Mouse (Mus musculus) embryonic fibroblast, embryonic 13.5 days (primary cell): Measurements from ENCODE around the gene Rpp38. TPM values are rescaled to one million over a fixed set of nuclear protein-coding genes. Genes with fewer than 3 reads are reported as not detected.

Experiments
- H3K27ac ChIP-seq: 2 replicates; pipeline ENCODE4 v1.5.1; 2012; ENCODE audit warnings: low read length, control low read depth, inconsistent platforms; ENCODE audit not compliant: insufficient read depth
- H3K4me1 ChIP-seq: 2 replicates; pipeline ENCODE4 v1.6.1; 2011; ENCODE audit warnings: low read length; ENCODE audit not compliant: control insufficient read depth, insufficient read depth
- H3K4me3 ChIP-seq: 2 replicates; pipeline ENCODE4 v1.5.1; 2011; ENCODE audit warnings: mild to moderate bottlenecking, control low read depth, low read length; ENCODE audit not compliant: insufficient read depth
- CTCF ChIP-seq: IDR thresholded peaks from 2 replicates; pipeline ENCODE4 v1.5.1; 2011; ENCODE audit warnings: mild to moderate bottlenecking, control low read depth, low read length, moderate library complexity, borderline replicate concordance; ENCODE audit not compliant: insufficient read depth
- POLR2A ChIP-seq: IDR thresholded peaks from 2 replicates; pipeline ENCODE4 v1.6.1; 2011; ENCODE audit warnings: low read depth, mild to moderate bottlenecking, control low read depth, low read length, moderate library complexity
- polyA plus RNA-seq: library from polyadenylated mRNA; stranded (reverse); fragments of >200 nt; gene quantifications from 2 replicates; pipeline ENCODE4 v1.2.4, GENCODE M21; 2011; ENCODE audit warnings: low read depth; ENCODE audit not compliant: missing spikeins, insufficient read length

Rpp38 gene
- polyA plus RNA-seq, 1 experiment = 13.7 TPM

DNA sequence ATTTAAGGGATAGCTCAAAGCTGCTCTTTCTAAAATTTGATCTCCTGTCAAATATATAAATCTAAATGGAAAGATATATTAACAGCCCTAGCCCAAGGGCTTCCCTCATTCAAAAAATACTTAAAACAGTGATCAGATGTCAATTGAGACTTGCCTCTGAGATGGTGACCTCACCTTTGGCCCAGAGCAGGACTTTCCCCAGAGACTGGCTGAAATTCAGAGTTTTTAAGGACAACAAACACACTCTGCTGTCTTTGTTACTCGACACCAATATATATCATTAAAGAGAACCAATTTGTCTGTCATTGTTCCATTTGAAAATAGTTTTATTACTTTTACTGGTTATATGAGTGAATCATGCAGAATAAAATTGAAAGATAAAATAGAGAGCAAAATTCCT, 42.9 kb downstream of the Rpp38 start:
- TF ChIP-seq CTCF = no peak
- TF ChIP-seq POLR2A = no peak
- H3K4me3 ChIP-seq = no peak overlapping the region
- H3K27ac ChIP-seq = no peak overlapping the region
- H3K4me1 ChIP-seq = no peaks in the 10 kb centered on the region

DNA sequence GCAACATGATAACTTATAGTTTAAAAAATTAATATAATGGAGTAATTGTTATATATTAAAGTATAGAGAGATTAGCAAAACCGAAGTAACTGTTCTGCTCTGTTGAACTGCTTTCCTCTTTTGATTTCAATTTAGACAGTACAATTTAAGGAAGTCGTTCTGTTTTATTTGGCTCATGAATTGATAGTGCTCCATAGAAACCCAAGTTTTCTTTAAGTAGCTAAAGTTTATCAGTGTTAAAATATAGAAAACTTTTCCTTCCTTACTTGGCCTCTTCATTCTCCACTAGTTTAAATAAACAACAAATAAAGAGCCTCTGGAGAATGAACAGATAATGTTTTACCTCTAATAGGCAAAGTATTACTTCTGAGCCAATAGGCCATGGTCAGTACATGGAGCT, 46.2 kb downstream of the Rpp38 start:
- H3K4me3 ChIP-seq = no peak overlapping the region
- H3K4me1 ChIP-seq = 0 out of 2 replicates have a peak, but pooled peaks cover 5% of the 10 kb centered on the region
- TF ChIP-seq CTCF = no peak
- no peak for TF ChIP-seq POLR2A
- H3K27ac ChIP-seq = no peak overlapping the region

DNA sequence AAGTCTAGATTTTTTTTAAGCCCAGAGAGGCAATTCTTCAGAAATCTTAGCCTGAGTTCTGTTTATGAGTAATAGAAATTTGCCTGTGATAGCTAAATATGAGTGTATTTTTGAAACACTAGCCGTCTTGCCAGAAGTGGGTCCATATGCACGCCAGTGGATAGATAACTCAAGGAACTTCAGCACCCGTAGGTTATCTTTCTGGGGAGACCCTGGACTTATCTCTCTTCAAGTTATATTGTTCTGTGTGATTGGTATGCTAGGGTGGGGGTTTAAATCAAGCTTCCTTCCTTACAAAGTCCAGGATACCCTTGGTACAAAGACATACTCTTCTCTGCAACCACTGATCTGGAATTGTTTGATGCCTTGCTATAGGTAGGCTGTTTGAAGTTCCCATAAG, 46.7 kb downstream of the Rpp38 start:
- no peak overlapping the region for H3K27ac ChIP-seq
- TF ChIP-seq CTCF (no peak), POLR2A (no peak)
- 0 out of 2 replicates have a peak, but pooled peaks cover 5% of the 10 kb centered on the region for H3K4me1 ChIP-seq
- H3K4me3 ChIP-seq = peak overlapping the region; percentile 66

DNA sequence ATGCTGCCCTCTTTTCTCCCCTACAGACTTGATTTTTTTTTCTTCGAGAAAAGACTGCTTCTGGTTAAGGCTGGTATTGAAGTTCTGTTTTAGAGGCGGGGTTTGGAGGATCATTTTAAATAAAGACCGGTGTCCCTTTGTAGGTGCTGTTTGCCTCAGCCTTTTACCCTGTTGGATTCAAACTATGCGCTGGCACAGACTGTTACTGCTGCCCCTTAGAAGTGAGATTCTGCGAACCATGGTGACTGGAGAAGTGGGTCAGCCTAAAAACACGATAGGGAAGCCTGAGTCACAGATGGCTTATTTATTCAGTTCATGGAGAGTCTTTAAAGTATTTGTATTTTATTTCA, 47.3 kb downstream of the Rpp38 start:
- no peak for TF ChIP-seq POLR2A
- TF ChIP-seq CTCF = no peak
- peak overlapping the region; percentile 66 for H3K4me3 ChIP-seq
- peak overlapping the region; percentile 48; the same call in 1 of the 2 replicates for H3K27ac ChIP-seq
- H3K4me1 ChIP-seq = 0 out of 2 replicates have a peak, but pooled peaks cover 5% of the 10 kb centered on the region

DNA sequence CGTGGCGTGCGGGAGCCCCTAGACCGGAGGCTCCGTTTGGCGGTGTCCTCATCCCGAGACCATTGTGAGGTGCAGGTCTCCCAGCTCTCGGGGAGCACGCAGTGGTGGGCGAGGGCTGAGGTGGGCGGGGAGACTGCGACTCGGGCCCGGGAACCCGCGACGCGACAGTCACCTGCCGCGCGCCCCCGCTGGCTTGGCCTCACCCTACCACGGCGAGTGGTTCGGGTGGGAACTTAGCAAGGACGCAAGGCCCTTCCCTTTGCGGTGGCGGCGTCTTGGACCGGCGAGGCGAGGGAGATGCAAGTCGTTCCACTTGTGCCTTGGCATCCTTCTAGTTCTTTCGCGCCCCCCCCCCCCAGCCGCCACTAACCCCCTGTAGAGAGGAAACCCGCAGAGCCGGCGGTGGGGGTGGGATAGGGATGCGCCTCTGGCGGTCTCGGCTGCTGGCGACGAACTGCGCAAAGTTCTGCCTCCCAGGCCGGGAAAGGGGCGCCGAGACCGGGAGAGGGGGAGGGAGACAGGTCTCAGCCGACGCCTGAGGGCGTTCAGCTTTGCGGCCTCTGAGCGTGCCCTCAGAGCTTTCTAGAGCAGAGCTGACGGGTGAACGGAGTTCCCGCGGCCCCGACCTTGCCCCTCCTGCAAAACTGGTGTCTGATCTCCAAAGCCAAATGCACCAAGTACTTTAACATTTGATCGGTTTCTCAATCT, 47.8 kb downstream of the Rpp38 start:
- Histone ChIP-seq H3K4me3 (peak overlapping the region; percentile 66), H3K27ac (peak overlapping the region; percentile 48), H3K4me1 (0 out of 2 replicates have a peak, but pooled peaks cover 5% of the 10 kb centered on the region)
- no peak for TF ChIP-seq CTCF
- no peak for TF ChIP-seq POLR2A

DNA sequence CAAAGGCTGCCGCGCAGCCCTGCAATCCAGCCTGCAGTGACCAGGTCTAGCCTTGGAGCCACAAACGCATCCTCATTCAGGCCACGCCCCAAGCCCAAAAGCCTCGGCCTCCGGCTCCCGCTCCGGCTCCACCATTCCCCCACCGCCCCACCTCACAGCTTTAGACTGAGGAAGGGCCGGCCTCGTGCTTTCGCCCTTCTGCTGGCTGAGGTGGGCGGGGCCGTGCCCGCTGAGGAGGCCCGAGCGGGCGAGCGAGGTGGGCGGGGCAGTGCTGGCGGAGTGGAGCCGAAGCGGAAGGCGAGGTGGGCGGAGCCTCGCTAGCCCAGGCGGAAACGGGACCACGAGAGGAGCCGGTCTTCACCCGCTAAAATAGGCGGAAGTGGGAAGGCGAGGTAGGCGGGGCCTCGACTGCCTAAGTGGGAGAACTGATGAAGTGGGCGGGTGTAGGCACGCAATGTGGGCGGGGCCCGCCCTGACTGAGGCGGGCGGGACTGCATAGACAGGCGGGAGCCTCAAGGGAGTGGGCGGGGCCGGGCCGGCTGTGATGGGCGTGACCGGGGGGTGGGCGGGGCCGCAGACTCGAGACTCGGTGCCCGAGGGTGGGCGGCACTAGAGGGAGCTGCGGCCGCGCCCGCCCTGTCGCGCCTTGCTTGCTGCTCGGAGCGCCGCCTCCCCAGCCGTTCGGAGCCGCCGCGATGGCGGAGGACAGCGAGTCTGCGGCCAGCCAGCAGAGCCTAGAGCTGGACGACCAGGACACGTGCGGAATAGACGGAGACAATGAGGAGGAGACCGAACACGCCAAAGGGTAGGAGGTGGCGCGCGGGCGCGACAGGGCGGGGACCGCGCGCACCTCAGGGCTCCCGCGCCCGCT, 48.6 kb downstream of the Rpp38 start, which contains the start of gene Nmt2:
TSS of gene Nmt2 (plus strand) at position 611 of the 871 bp plus-strand sequence.
- Histone ChIP-seq H3K27ac (peak within 1 kb of the TSS; percentile 79), H3K4me3 (peak within 1 kb of the TSS; percentile 66), H3K4me1 (0 out of 2 replicates have a peak, but pooled peaks cover 5% of the 10 kb centered on the region)
- no peak for TF ChIP-seq CTCF
- TF ChIP-seq POLR2A = peak; percentile 90

DNA sequence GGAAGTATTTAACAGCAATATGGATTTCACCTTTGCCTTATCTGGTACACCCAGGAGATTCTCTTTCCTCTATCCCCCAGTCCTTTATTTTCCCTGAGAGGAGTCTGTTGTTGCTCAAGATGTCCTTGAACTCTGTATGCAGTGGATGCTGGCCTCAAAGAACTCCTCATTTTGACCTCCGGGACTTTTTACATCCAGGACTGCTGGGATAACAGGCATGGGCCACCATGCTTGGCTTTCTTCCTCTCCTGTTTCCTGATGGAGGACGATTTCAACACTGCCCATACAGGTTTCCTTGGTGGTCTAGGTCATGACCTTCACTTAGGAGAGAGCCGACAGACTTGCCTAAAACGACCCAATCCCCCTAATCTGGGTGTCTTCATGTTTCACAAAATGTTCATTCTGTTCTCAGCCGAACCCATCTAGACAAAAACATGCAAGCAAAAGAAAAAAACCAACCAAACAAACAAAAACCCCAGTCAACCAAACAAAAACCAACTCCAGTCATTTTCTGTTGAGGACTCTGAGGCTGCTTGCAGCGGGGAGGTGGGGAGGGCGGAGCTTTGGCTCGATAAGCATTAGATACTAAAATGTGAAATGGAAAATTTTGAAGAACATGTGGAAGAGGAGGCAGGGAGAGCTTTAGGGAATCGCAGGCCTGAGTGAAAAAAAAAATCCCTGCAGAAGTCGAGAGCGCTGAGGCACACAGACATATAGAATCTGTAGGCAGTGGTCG, 49.4 kb downstream of the Rpp38 start:
- TF ChIP-seq CTCF = no peak
- no peak for TF ChIP-seq POLR2A
- Histone ChIP-seq H3K4me3 (peak overlapping the region; percentile 48), H3K27ac (peak overlapping the region; percentile 79), H3K4me1 (0 out of 2 replicates have a peak, but pooled peaks cover 5% of the 10 kb centered on the region)

DNA sequence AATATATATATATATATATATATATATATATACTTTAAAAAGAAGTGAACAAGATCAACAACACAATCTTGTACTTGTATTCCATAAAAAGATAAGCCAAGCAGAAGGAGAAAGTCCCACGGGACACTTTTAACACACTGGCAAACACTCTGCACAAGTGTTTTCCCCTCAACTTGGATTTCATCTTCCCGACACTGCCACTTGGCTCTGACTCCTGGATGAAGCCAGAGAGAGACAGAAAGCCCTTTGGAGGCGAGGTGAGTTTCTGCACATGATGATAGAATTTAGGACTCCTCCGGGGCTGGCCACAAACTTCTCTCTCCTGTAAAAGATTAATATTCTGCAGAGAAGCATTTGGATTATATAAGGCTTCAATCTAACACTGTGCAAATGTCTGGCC, 51.1 kb downstream of the Rpp38 start:
- TF ChIP-seq POLR2A (no peak), CTCF (no peak)
- Histone ChIP-seq H3K27ac (no peak overlapping the region), H3K4me1 (0 out of 2 replicates have a peak, but pooled peaks cover 5% of the 10 kb centered on the region), H3K4me3 (no peak overlapping the region)

Other genes starting within 250 kb of the Rpp38 start
- 25.9 and 32.1 TPM in 2 replicates for gene Fam171a1, start 218.4 kb downstream of the Rpp38 start, polyA plus RNA-seq
- gene Nmt2, start 48.4 kb downstream of the Rpp38 start, polyA plus RNA-seq = 34.3 and 36.7 TPM in 2 replicates
- gene Acbd7, start 3.5 kb upstream of the Rpp38 start, polyA plus RNA-seq = not detected in 2 replicates
- gene Olah, start 64.6 kb upstream of the Rpp38 start, polyA plus RNA-seq = not detected in 2 replicates
- not detected in 2 replicates for gene Meig1, start 90.0 kb upstream of the Rpp38 start, polyA plus RNA-seq
- gene Dclre1c, start 91.5 kb upstream of the Rpp38 start, polyA plus RNA-seq = 6.3 and 7.5 TPM in 2 replicates
- gene Suv39h2, start 142.4 kb upstream of the Rpp38 start, polyA plus RNA-seq = 4.5 and 8.2 TPM in 2 replicates
- 3.7 and 4.1 TPM in 2 replicates for gene Gm45902, start 180.1 kb upstream of the Rpp38 start, polyA plus RNA-seq
- 56.4 and 59.9 TPM in 2 replicates for gene Hspa14, start 180.2 kb upstream of the Rpp38 start, polyA plus RNA-seq
- gene Cdnf, start 180.4 kb upstream of the Rpp38 start, polyA plus RNA-seq = 1.6 TPM in 2 replicates
- 28.2 and 34.4 TPM in 2 replicates for gene Fam107b, start 237.8 kb upstream of the Rpp38 start, polyA plus RNA-seq